Mouse (Mus musculus) kidney, embryonic 14.5 days (tissue): ENCODE data around the gene Slc6a11. TPM values are rescaled to one million over a fixed set of nuclear protein-coding genes. Genes with fewer than 3 reads are reported as not detected.
A peak's percentile ranks its signal among the peaks of the same experiment; 100 is the strongest.

Source experiments
- ATAC-seq: fragments of 200-750 bp; cut with Nextera tagmentation; 2 replicates; pipeline ENCODE4 v1.8.0; 2017; ENCODE audit warnings: moderate number of reproducible peaks, mild to moderate bottlenecking, moderate TSS enrichment, moderate library complexity; ENCODE audit not compliant: low FRiP score, low TSS enrichment
- H3K27ac ChIP-seq: fragments of 300-500 bp; sonication (generic); 2 replicates; pipeline ENCODE4 v1.5.1; 2014; ENCODE audit warnings: low read depth, mild to moderate bottlenecking, low read length, moderate library complexity, mixed read lengths
- H3K27me3 ChIP-seq: fragments of 300-500 bp; sonication (generic); 2 replicates; pipeline ENCODE4 v1.6.1; 2014; ENCODE audit warnings: mild to moderate bottlenecking, low read length; ENCODE audit not compliant: control insufficient read depth, insufficient read depth
- H3K36me3 ChIP-seq: fragments of 300-500 bp; sonication (generic); 2 replicates; pipeline ENCODE4 v1.6.1; 2014; ENCODE audit warnings: low read length, mixed read lengths; ENCODE audit not compliant: control insufficient read depth, insufficient read depth
- H3K4me1 ChIP-seq: fragments of 300-500 bp; sonication (generic); 2 replicates; pipeline ENCODE4 v1.6.1; 2014; ENCODE audit warnings: low read length, mixed read lengths; ENCODE audit not compliant: control insufficient read depth, insufficient read depth
- H3K4me2 ChIP-seq: fragments of 300-500 bp; sonication (generic); replicated peaks from 2 replicates; pipeline ENCODE4 v1.6.1; 2014; ENCODE audit warnings: low read depth, mild to moderate bottlenecking, low read length
- H3K4me3 ChIP-seq: fragments of 300-500 bp; sonication (generic); 2 replicates; pipeline ENCODE4 v1.5.1; 2014; ENCODE audit warnings: mild to moderate bottlenecking, low read length
- H3K9ac ChIP-seq: fragments of 300-500 bp; sonication (generic); 2 replicates; pipeline ENCODE4 v1.6.1; 2014; ENCODE audit warnings: low read depth, mild to moderate bottlenecking, low read length, moderate library complexity
- H3K9me3 ChIP-seq: fragments of 300-500 bp; sonication (generic); 2 replicates; pipeline ENCODE4 v1.6.1; 2016; ENCODE audit warnings: low read length; ENCODE audit not compliant: control insufficient read depth
- WGBS: fragments of 180-500 bp; shearing (Covaris S2); extraction: QIAGEN DNeasy Blood & Tissue Kit; methylation state at CpG from one replicate; pipeline ENCODE4 v1.1.7; 2014; 5-methylcytosine and 5-hydroxymethylcytosine counted together
- polyA plus RNA-seq: library from polyadenylated mRNA; unstranded; fragments of >200 nt; fragmentation: Nextera tagmentation; extraction: Ambion mirVana; gene quantifications from 2 replicates; pipeline ENCODE4 v1.2.1, GENCODE M21; 2014

Gene Slc6a11
- polyA plus RNA-seq, 1 experiment from 2014 or later = 0.11 TPM

DNA sequence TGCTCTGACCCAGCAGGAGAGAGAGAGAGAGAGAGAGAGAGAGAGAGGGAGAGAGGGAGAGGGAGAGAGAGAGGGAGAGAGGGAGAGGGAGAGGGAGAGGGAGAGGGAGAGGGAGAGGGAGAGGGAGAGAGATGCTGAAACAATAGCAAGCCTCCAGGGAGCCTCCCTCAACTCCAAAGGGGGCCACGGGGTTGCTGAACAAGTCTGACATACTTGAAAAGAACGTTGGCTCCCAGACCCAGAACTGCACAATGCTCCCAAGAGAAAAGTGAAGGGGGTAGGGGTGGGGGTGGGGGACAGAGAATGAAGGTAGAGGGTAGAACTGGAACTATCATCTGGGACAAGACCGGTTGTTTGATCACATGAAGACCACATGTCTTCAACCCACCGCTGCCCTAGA is 136.9 kb downstream of the Slc6a11 start:
- Histone ChIP-seq H3K4me3 (no peak overlapping the region), H3K9ac (no peak overlapping the region), H3K4me1 (no peaks in the 10 kb centered on the region), H3K27me3 (0 out of 2 replicates have a peak, but pooled peaks cover 4% of the 10 kb centered on the region), H3K27ac (no peak overlapping the region), H3K9me3 (no peaks in the 10 kb centered on the region), H3K36me3 (no peaks in the 10 kb centered on the region), H3K4me2 (no peak overlapping the region)
- no peak for ATAC-seq
- 38% methylated on average over 4 of the region's 4 CpGs for WGBS

DNA sequence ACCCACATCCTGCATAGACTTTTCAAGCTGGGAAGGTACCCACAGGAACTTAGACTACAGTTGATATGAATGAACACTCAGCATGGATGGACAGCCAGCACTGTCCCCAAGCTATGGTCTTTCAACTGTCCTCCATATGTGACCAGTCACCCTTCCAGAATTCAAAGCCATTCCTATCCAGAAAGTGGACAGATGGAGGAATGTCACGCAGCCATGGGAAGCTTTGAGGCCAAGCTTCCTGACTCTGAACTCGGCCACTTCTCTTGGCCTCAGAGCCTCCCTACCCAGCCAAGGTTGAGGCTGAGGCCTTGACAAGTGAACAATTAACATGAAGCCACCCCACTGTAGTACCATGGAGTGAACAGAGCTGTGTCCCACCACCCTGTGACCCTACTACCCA is 138.5 kb downstream of the Slc6a11 start:
- peaks cover 8% of the 10 kb centered on the region; the same call in 1 of the 2 replicates for H3K27me3 ChIP-seq
- no peak overlapping the region for H3K9ac ChIP-seq
- ATAC-seq = no peak
- H3K36me3 ChIP-seq = no peaks in the 10 kb centered on the region
- H3K4me2 ChIP-seq = no peak overlapping the region
- no peaks in the 10 kb centered on the region for H3K9me3 ChIP-seq
- no peak overlapping the region for H3K4me3 ChIP-seq
- H3K27ac ChIP-seq = no peak overlapping the region
- WGBS = 74% methylated on average over 2 of the region's 2 CpGs
- no peaks in the 10 kb centered on the region for H3K4me1 ChIP-seq

DNA sequence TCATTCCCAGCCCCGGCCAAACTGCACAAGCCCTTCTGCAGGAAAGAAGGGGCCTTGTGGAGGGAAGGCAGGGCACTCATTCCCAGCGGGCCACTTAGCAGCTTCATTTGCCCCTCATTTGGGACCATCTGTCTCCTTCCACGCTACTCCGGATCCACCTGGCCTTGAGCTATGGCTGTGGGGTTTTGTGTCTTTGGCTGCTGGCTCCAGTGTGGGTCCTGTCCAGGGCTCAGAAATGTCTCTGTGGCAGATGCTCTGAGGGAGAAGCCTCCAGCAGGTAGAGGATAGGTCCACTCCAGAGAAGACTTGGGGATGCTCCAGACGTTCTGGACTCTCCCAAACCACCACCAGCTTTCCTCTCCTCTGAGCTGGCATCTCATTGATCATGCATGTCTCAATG is 139.8 kb downstream of the Slc6a11 start:
- H3K4me2 ChIP-seq = no peak overlapping the region
- H3K4me1 ChIP-seq = no peaks in the 10 kb centered on the region
- peaks cover 5% of the 10 kb centered on the region; the same call in 1 of the 2 replicates for H3K27me3 ChIP-seq
- 46% methylated on average over 5 of the region's 5 CpGs for WGBS
- no peak overlapping the region for H3K4me3 ChIP-seq
- no peak overlapping the region for H3K27ac ChIP-seq
- no peak for ATAC-seq
- H3K9ac ChIP-seq = no peak overlapping the region
- no peaks in the 10 kb centered on the region for H3K9me3 ChIP-seq
- no peaks in the 10 kb centered on the region for H3K36me3 ChIP-seq

DNA sequence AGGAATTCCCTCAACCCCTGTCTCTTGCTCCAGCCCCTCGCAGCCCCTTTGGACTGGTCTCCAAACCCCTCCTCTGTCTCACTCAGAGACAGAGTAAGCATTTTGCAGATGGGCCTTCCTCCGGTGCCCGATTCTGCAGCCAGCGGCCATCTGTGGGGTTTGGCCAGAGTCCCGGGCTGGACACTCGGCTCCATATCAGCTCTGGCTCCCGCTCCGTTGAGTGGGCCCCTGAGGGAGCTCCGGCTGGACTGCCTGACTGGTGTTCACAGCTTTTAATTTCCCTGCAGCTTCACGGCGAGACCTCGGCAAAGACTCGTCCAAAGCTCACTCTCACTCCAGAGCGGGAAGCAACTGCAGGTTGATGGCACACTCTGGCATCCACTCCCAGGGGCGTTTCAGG is 141.2 kb downstream of the Slc6a11 start:
- Histone ChIP-seq H3K9me3 (no peaks in the 10 kb centered on the region), H3K4me1 (no peaks in the 10 kb centered on the region), H3K4me2 (no peak overlapping the region), H3K9ac (no peak overlapping the region), H3K36me3 (no peaks in the 10 kb centered on the region), H3K4me3 (no peak overlapping the region), H3K27ac (no peak overlapping the region), H3K27me3 (peaks cover 5% of the 10 kb centered on the region; the same call in 1 of the 2 replicates)
- no peak for ATAC-seq
- 80% methylated on average over 15 of the region's 15 CpGs for WGBS

DNA sequence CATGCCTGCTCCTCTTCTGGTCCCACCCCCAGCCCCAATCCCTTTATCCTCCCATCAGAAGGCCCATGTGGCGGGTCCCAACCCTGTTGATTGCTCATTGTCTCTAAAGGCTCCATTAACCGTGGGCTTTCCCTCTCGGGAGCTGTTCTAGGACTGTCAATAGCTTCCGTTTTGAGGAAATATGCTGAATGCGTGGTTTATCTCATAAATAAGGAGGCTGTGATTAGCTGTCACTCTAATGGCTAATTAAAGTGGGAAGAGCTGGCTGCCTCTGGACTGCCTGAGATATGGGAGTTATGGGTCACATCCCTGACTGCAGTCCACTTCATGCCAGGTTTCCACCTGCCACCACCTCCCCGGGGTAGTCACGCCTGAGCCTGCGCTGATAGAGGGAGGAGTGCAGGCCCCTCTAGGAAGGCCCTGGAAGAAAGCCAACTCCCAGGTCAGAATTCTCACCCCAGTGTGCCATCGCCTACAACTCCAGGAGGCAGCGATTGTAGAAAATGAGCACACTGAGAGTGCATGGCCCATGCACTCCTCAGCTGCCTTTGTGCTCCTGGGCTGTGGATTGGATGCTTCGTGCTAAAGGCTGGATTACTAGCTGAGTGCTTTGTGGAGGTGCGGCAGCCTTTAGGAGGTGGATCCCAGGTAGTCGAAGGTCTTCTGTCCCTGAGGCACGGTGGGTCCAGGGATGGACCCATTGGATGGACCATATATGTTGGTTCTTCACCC is 143.1 kb downstream of the Slc6a11 start:
- Histone ChIP-seq H3K27me3 (peaks cover 5% of the 10 kb centered on the region; the same call in 1 of the 2 replicates), H3K9me3 (no peaks in the 10 kb centered on the region), H3K9ac (no peak overlapping the region), H3K4me1 (no peaks in the 10 kb centered on the region), H3K4me2 (no peak overlapping the region), H3K27ac (no peak overlapping the region), H3K36me3 (no peaks in the 10 kb centered on the region), H3K4me3 (no peak overlapping the region)
- ATAC-seq = no peak
- 50% methylated on average over 14 of the region's 14 CpGs for WGBS

DNA sequence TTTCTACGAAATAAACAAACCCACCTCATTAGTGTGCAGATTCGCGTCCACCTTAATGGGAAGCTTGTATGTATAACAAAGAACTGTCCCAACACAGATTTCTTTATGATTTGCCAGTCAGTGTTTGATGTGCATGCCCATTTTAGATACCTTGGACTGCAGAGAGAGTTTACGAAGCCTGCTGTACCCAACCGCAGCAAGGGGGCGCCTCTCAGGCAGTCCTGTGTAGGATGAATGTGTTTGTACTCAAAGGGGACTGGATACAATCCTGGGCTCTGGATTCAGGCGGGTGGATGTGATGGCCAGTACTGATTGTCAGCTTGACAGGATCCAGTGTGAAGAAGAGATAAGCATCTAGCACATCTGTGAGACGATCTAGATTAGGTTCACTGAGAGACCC is 144.8 kb downstream of the Slc6a11 start:
- no peak for ATAC-seq
- Histone ChIP-seq H3K9ac (no peak overlapping the region), H3K4me3 (no peak overlapping the region), H3K4me2 (no peak overlapping the region), H3K27me3 (peaks cover 7% of the 10 kb centered on the region; the same call in 1 of the 2 replicates), H3K36me3 (no peaks in the 10 kb centered on the region), H3K9me3 (no peaks in the 10 kb centered on the region), H3K27ac (no peak overlapping the region), H3K4me1 (no peaks in the 10 kb centered on the region)
- 60% methylated on average over 8 of the region's 8 CpGs for WGBS

DNA sequence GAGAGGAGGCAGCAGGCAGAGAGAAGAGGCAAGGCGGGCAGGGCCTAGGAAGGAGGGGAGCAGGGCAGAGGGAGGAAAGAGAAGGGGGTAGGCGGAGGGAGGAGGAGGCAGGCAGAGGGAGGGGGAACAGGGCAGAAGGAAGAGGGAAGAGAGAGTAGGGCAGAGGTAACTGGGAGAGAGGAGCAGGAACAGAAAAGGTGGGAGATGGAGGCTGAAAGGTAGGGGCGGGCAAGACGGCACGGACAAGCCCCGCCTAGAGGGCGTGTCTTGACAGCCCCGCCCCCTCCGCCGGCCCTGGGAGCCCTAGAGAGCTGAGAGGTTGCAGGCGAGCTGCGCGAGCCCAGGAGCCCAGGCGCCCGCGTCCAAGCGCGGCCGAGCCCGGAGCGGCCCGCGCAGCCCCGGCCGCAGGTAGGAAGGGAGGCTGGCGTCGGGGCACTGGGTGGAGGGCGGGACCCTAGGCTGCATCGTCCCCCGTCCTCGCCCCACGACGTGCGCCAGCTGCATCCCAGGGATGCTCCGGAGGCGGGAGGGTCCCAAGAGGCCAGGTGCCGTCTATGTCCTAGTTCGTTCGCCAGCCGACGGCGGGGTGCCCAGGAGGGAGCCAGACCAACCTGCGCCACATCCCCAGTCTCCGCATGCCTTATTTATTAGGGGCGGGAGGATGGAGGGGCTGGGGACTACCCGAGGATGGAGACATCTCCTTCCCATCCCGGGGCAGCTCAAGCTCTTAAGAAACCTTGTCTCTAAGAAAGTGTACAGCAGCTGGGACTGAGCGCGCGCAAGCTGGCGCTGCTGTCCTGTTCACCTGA is 151.6 kb downstream of the Slc6a11 start, which contains the start of gene Slc6a1:
Gene Slc6a1 (plus strand): TSS at position 167 of the 809 bp plus-strand sequence.
- Histone ChIP-seq H3K4me3 (peak within 1 kb of the TSS; percentile 15), H3K27me3 (peaks cover 68% of the 10 kb centered on the region), H3K36me3 (no peaks in the 10 kb centered on the region), H3K9ac (no peak within 1 kb of the TSS), H3K4me1 (no peaks in the 10 kb centered on the region), H3K9me3 (no peaks in the 10 kb centered on the region), H3K4me2 (peak within 1 kb of the TSS; percentile 13), H3K27ac (no peak within 1 kb of the TSS)
- 1% methylated on average over 45 of the region's 51 CpGs for WGBS
- ATAC-seq = peak; percentile 95

DNA sequence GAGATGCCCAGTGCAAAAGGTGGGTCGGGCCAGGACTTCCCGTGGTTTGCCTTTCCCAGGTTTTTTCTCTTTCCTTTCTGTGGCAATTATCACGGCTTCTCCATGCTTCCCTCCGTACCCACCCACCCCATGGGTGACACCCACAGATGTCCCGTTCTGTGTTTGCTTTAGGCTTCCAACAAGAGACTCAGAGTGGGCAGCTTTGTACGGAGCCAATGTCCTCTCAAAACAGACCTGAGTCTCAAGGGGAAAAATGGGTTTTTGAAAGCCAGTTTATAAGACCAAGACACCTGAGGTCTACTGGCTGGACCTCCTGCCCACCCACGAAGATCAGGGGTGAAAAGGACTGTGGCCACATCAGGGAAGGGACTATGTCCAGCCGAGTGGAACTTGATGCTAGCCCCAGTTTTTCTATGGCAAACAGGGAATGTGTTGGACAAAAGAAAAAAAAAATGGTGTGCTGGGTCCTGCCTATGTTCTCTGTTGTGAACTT is 152.3 kb downstream of the Slc6a11 start:
- ATAC-seq = no peak; the same call in 1 of the 2 replicates
- 13% methylated on average over 8 of the region's 8 CpGs for WGBS
- no peak overlapping the region for H3K27ac ChIP-seq

More for the DNA sequence above, 152.3 kb downstream of the Slc6a11 start:
- Histone ChIP-seq H3K36me3 (no peaks in the 10 kb centered on the region), H3K4me3 (peak overlapping the region; percentile 15; the same call in 1 of the 2 replicates), H3K9me3 (no peaks in the 10 kb centered on the region), H3K27me3 (peaks cover 73% of the 10 kb centered on the region), H3K9ac (no peak overlapping the region), H3K4me1 (no peaks in the 10 kb centered on the region), H3K4me2 (no peak overlapping the region)
